Mouse (Mus musculus) testis, adult 2 months (tissue): ENCODE data around the gene S100pbp. TPM values are rescaled to one million over a fixed set of nuclear protein-coding genes. Genes with fewer than 3 reads are reported as not detected.

Experiments
- H3K27ac ChIP-seq: fragments of 200-500 bp; 2 replicates; pipeline ENCODE4 v1.5.1; 2012; ENCODE audit warnings: low read depth, low read length; ENCODE audit not compliant: control insufficient read depth, insufficient read depth
- H3K27me3 ChIP-seq: fragments of 200-500 bp; 2 replicates; pipeline ENCODE4 v1.6.1; 2012; ENCODE audit warnings: mild to moderate bottlenecking, low read length, moderate library complexity; ENCODE audit not compliant: control insufficient read depth, insufficient read depth
- H3K36me3 ChIP-seq: fragments of 200-500 bp; 2 replicates; pipeline ENCODE4 v1.6.1; 2012; ENCODE audit warnings: mild to moderate bottlenecking, low read length; ENCODE audit not compliant: control insufficient read depth, insufficient read depth
- H3K4me1 ChIP-seq: fragments of 200-500 bp; 2 replicates; pipeline ENCODE4 v1.6.1; 2012; ENCODE audit warnings: low read length; ENCODE audit not compliant: control insufficient read depth, insufficient read depth
- H3K4me3 ChIP-seq: fragments of 200-500 bp; 2 replicates; pipeline ENCODE4 v1.5.1; 2012; ENCODE audit warnings: low read depth, mild to moderate bottlenecking, low read length, moderate library complexity, mixed read lengths; ENCODE audit not compliant: control insufficient read depth
- CTCF ChIP-seq: fragments of 200-500 bp; IDR thresholded peaks from 2 replicates; pipeline ENCODE4 v1.5.1; 2012; ENCODE audit warnings: low read depth, mild to moderate bottlenecking, inconsistent platforms, low read length, moderate library complexity; ENCODE audit not compliant: control insufficient read depth, insufficient read depth, insufficient replicate concordance
- POLR2A ChIP-seq: fragments of 200-500 bp; IDR thresholded peaks from 2 replicates; pipeline ENCODE4 v1.6.1; 2012; ENCODE audit warnings: low read depth, mild to moderate bottlenecking, inconsistent platforms, low read length, moderate library complexity; ENCODE audit not compliant: control insufficient read depth
- polyA plus RNA-seq: library from polyadenylated mRNA; depleted of rRNA; stranded (reverse); fragments of >200 nt; gene quantifications from 2 replicates; pipeline ENCODE4 v1.2.3, GENCODE M21; 2012

The S100pbp gene
- polyA plus RNA-seq, 1 experiment = 34.6 TPM

DNA sequence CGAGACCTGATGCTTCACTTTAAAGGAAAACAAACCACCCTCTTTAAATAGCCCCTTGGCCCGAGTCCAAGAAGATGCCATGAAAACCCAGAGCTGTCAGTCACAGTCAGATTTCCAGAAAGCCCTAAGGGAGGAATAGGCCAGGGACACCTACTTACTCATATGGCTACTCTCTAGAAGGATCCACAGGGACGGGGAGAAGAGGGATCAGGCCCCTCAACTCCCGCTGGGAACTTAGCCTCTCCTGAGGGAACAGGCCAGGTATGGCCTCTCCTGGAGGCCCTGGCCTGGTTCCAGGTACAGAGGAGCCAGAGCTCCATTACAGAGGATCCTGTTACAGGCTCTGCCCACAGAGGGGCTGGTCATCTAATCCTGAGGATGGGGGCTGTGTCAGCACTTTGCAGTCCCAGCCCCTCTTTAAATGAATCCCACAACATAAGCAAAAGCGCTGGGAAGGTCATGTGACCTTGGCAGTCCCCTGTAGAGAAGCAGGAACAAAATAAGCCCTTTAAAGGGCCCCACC is 37.0 kb upstream of the S100pbp start:
- no peak overlapping the region for H3K4me3 ChIP-seq
- H3K36me3 ChIP-seq = no peaks in the 10 kb centered on the region
- no peaks in the 10 kb centered on the region for H3K27me3 ChIP-seq
- H3K4me1 ChIP-seq = peaks cover 10% of the 10 kb centered on the region
- TF ChIP-seq POLR2A (no peak), CTCF (no peak)
- no peak overlapping the region for H3K27ac ChIP-seq

- no peaks in the 10 kb centered on the region for H3K27me3 ChIP-seq
- H3K27ac ChIP-seq = no peak overlapping the region
- H3K36me3 ChIP-seq = no peaks in the 10 kb centered on the region
- H3K4me3 ChIP-seq = no peak overlapping the region
- no peak for TF ChIP-seq POLR2A
- TF ChIP-seq CTCF = no peak
- H3K4me1 ChIP-seq = peaks cover 10% of the 10 kb centered on the region
Measured at GRCm38 (mm10) chr4:129225315-129225714, 35.8 kb upstream of the S100pbp start.

DNA sequence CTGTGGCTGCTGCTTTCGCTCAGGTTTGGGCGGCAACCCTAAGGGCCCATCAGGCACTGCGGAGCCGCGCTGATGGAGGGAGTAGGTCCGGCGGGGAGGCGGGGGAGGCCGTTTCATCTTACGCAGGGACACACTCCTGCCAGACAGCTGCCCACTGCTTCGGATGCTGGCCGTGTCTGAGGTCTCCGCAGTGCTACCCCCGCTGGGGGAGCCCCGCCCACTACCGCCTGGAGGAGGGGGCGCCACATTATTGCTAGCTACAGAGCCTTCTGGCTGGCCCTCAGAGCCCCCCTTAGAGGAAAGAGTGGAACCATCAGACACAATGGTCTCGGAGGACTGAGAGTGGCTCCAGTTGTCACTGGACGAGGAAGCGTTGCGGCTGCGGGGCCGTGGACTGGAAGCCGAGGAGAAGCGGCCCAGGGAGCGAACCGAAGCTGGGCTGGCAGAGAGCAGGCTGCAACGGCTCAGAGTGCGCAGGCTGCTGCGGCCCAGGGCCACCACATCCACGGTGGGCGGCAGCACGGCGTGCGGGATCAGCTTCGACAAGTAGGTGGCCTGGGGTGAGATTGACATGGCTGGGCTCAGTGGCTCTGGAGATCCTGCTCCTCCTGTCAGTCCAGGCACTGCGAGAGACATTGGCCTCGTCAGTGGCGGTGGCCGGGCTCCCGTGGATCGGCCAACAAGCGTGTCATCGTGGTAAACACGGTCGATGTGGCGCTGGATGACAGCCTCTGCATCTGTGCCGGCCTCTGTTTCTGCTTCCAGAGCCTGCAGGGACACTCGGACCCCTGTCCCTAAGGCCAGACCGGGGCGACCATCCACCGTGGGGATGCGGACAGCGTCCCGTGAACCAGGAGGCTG is 34.1 kb upstream of the S100pbp start:
- Histone ChIP-seq H3K4me3 (peak overlapping the region; percentile 23), H3K27ac (no peak overlapping the region), H3K4me1 (peaks cover 10% of the 10 kb centered on the region), H3K27me3 (no peaks in the 10 kb centered on the region), H3K36me3 (peaks cover 2% of the 10 kb centered on the region; the same call in 1 of the 2 replicates)
- TF ChIP-seq CTCF (no peak), POLR2A (no peak)

- no peak overlapping the region for H3K4me3 ChIP-seq
- H3K4me1 ChIP-seq = peaks cover 10% of the 10 kb centered on the region
- H3K27me3 ChIP-seq = no peaks in the 10 kb centered on the region
- peaks cover 5% of the 10 kb centered on the region; the same call in 1 of the 2 replicates for H3K36me3 ChIP-seq
- no peak overlapping the region for H3K27ac ChIP-seq
- TF ChIP-seq POLR2A (no peak), CTCF (no peak)
Measured at GRCm38 (mm10) chr4:129222019-129222925, 32.7 kb upstream of the S100pbp start.

DNA sequence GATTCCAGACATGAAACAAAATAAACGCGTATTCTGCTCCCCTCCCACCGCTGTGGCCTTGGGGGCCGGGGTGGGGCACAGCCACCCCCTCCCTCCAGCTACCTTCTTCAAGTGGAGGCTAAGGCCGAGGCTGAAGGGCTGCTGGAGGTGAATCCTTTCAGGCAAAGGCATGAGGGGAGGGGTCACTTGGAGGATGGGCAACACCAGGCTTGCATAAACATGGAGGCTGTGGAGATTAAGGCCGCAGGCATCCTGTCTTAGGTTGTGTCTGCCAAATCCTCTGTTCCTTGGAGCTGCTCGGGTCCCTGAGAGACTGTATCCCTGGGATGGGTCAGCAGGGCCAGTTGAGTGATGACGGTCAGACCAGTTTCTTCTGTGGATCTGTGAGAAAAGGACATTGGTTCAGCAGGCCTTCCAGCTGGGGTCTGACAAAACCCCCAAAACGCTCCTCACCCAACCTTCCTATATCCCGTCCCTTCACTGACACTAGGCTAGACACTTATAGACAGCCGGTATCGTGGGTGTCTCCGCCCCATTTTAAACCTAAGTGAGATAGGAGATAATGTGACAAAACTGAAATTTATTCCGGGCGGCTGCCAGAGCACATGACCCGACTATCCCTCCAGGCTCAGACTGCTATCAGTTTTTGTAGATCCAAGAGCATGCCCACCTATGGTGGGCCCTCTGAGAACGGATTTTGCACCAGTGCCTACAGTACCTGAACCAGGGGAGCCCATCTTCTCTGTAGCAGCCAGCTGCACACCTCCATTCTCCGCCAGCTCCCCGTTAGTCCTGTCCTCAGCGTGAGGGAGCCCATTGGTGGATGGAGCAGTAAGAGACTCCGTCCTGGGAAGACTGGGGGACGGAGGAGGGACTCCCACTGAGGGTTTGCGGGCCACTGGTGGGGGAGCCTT is 31.8 kb upstream of the S100pbp start:
- no peak overlapping the region for H3K4me3 ChIP-seq
- H3K27me3 ChIP-seq = no peaks in the 10 kb centered on the region
- H3K36me3 ChIP-seq = peaks cover 5% of the 10 kb centered on the region; the same call in 1 of the 2 replicates
- H3K4me1 ChIP-seq = peaks cover 10% of the 10 kb centered on the region
- TF ChIP-seq POLR2A (no peak), CTCF (no peak)
- no peak overlapping the region for H3K27ac ChIP-seq

DNA sequence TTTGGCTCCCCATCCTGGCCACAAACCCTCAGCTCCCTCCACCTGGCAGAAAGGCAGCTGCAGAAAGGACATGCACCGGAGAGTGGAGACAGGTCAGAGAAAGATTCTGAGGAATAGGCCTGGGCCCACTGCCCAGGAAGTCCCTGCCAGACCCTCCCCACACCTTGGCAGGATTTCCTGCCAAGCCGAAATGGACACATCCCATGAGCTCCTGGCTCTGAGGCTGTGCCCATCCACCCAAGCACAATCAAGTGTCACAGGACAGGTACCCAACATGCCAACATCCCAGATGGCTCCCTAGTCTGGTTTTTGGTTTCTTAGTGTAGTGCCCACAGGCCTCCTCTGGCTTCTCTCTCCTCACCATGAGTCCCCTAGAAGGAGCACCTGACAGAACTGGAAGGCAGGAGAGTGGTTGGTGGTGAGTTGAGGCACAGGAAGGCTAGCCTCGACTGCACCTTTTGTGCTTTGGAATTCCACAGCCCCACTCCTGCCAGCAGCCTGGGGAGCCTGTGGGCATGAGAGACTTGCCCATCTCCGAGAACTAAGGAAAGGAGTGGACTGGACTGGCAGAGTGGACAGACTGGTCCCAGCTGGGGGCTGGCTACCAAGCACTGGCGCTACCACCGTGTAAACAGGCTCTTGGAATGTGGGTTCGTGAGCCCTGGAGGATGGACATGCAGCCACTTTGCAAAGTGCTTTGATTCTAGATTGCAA is 31.0 kb upstream of the S100pbp start:
- peaks cover 5% of the 10 kb centered on the region; the same call in 1 of the 2 replicates for H3K36me3 ChIP-seq
- no peak overlapping the region for H3K4me3 ChIP-seq
- no peak overlapping the region for H3K27ac ChIP-seq
- no peaks in the 10 kb centered on the region for H3K27me3 ChIP-seq
- no peak for TF ChIP-seq POLR2A
- no peak for TF ChIP-seq CTCF
- H3K4me1 ChIP-seq = peaks cover 10% of the 10 kb centered on the region

DNA sequence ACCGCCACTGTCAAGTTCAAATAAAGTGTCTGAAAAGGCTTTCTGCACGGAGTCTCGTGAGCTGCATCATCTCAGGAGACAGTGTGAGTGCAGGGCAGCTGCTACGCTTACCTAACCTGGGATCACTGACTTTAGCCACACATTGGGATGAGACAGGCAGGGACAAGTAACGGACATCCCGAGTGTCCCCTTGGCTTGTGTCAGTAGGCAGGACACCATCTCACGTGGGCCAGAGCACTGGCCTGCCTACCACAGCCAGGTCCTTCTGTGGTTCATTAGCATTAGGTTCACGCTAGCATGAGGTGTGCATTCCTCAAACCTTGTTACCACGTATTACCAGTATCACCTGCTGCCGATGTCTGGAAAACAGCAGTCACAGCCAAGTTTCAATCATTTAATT is 29.7 kb upstream of the S100pbp start:
- TF ChIP-seq POLR2A (0 out of 2 replicates have a peak, but pooled peaks have one; percentile 18), CTCF (no peak)
- Histone ChIP-seq H3K27me3 (no peaks in the 10 kb centered on the region), H3K4me1 (peaks cover 10% of the 10 kb centered on the region), H3K36me3 (peaks cover 6% of the 10 kb centered on the region), H3K27ac (no peak overlapping the region), H3K4me3 (no peak overlapping the region)
